Mouse (Mus musculus) gastrocnemius, postnatal 14 days (tissue): ENCODE measurements around the gene Pfkfb4. TPM values are rescaled to one million over a fixed set of nuclear protein-coding genes. Genes with fewer than 3 reads are reported as not detected.

Experiments
- microRNA-seq, 2 experiments: library from miRNA; unstranded; fragments of <30 nt; microRNA quantifications; one replicate each; pipeline ENCODE4 v1.2.0; 2021
- total RNA-seq, 2 experiments: library from RNA; stranded (reverse); gene quantifications; 2 replicates each; pipeline ENCODE4 v1.2.3; 2021

Pfkfb4 gene
- total RNA-seq, 2 experiments from 2014 or later, result 31.0 to 31.6 TPM

Small RNAs within 50 kb of the gene (microRNA-seq; reads per million reads assigned to microRNA genes)
- 0 reads per million in 2 experiments for gene Mir711

Other genes with a start within 250 kb of the Pfkfb4 start
- 10 to 100 TPM; 24.3 to 24.4 TPM for gene Ip6k2, start 208.0 kb upstream of the Pfkfb4 start, total RNA-seq
- 1 to 10 TPM; 3.5 to 4.5 TPM for gene Nckipsd, start 183.4 kb upstream of the Pfkfb4 start, total RNA-seq
- gene Celsr3, start 165.5 kb upstream of the Pfkfb4 start, total RNA-seq, result under 1 TPM; 0.18 to 0.24 TPM
- gene Slc26a6, start 138.5 kb upstream of the Pfkfb4 start, total RNA-seq, result 10 to 100 TPM; 13.0 to 13.8 TPM
- not detected for gene Tmem89, start 77.2 kb upstream of the Pfkfb4 start, total RNA-seq
- gene Uqcrc1, start 55.1 kb upstream of the Pfkfb4 start, total RNA-seq, result 1,000 to 10,000 TPM in 1 of 2 experiments, 100 to 1,000 TPM in 1; 899 to 1,084 TPM
- gene Col7a1, start 38.2 kb upstream of the Pfkfb4 start, total RNA-seq, result 1 to 10 TPM; 2.7 to 3.7 TPM
- under 1 TPM; 0.40 to 0.53 TPM for gene Ucn2, start 5.8 kb upstream of the Pfkfb4 start, total RNA-seq
- 10 to 100 TPM; 24.4 to 26.3 TPM for gene Shisa5, start 46.8 kb downstream of the Pfkfb4 start, total RNA-seq
- 10 to 100 TPM; 10.7 to 11.4 TPM for gene Trex1, start 68.0 kb downstream of the Pfkfb4 start, total RNA-seq
- gene Atrip, start 82.3 kb downstream of the Pfkfb4 start, total RNA-seq, result 1 to 10 TPM; 7.4 to 7.5 TPM
- gene Ccdc51, start 90.7 kb downstream of the Pfkfb4 start, total RNA-seq, result 1 to 10 TPM; 7.3 to 7.8 TPM
- 100 to 1,000 TPM; 184 to 190 TPM for gene Tma7, start 90.8 kb downstream of the Pfkfb4 start, total RNA-seq
- gene Plxnb1, start 103.6 kb downstream of the Pfkfb4 start, total RNA-seq, result 1 to 10 TPM; 2.1 to 3.8 TPM
- gene Fbxw21, start 170.3 kb downstream of the Pfkfb4 start, total RNA-seq, result not detected
- not detected for gene Fbxw13, start 204.2 kb downstream of the Pfkfb4 start, total RNA-seq
- not detected for gene Fbxw20, start 243.0 kb downstream of the Pfkfb4 start, total RNA-seq